Mouse (Mus musculus) heart, embryonic 12.5 days (tissue): ENCODE measurements at regions not wholly inside any gene's neighbourhood (a gene's known extent, or its start where the extent isn't known, plus 50 kb on each side); places are given as distances from the start of the nearest gene placed in this dataset.

ENCODE experiments used
- ATAC-seq: fragments of 200-750 bp; cut with Nextera tagmentation; 2 replicates; pipeline ENCODE4 v1.8.0; 2017; ENCODE audit warnings: moderate TSS enrichment, moderate library complexity; ENCODE audit not compliant: insufficient number of reproducible peaks, low FRiP score
- H3K27ac ChIP-seq: fragments of 300-500 bp; sonication (generic); 2 replicates; pipeline ENCODE4 v1.5.1; 2016; ENCODE audit warnings: mild to moderate bottlenecking, moderate library complexity; ENCODE audit not compliant: poor library complexity, severe bottlenecking
- H3K27me3 ChIP-seq: fragments of 300-500 bp; sonication (generic); replicated peaks from 2 replicates; pipeline ENCODE4 v1.6.1; 2016; ENCODE audit warnings: mild to moderate bottlenecking, moderate library complexity
- H3K36me3 ChIP-seq: fragments of 300-500 bp; sonication (generic); 2 replicates; pipeline ENCODE4 v1.6.1; 2016; ENCODE audit warnings: mild to moderate bottlenecking, moderate library complexity
- H3K4me1 ChIP-seq: fragments of 300-500 bp; sonication (generic); replicated peaks from 2 replicates; pipeline ENCODE4 v1.6.1; 2016; ENCODE audit warnings: mild to moderate bottlenecking
- H3K4me2 ChIP-seq: fragments of 300-500 bp; sonication (generic); 2 replicates; pipeline ENCODE4 v1.6.1; 2016; ENCODE audit warnings: mild to moderate bottlenecking, moderate library complexity
- H3K4me3 ChIP-seq: fragments of 300-500 bp; sonication (generic); 2 replicates; pipeline ENCODE4 v1.5.1; 2016; ENCODE audit warnings: mild to moderate bottlenecking
- H3K9ac ChIP-seq: fragments of 300-500 bp; sonication (generic); 2 replicates; pipeline ENCODE4 v1.6.1; 2016; ENCODE audit warnings: mild to moderate bottlenecking, moderate library complexity
- H3K9me3 ChIP-seq: fragments of 300-500 bp; sonication (generic); replicated peaks from 2 replicates; pipeline ENCODE4 v1.6.1; 2016; ENCODE audit warnings: mild to moderate bottlenecking, moderate library complexity
- WGBS: fragments of 180-500 bp; shearing (Covaris S2); methylation state at CpG from one replicate; pipeline ENCODE4 v1.1.7; 2016; 5-methylcytosine and 5-hydroxymethylcytosine counted together

DNA sequence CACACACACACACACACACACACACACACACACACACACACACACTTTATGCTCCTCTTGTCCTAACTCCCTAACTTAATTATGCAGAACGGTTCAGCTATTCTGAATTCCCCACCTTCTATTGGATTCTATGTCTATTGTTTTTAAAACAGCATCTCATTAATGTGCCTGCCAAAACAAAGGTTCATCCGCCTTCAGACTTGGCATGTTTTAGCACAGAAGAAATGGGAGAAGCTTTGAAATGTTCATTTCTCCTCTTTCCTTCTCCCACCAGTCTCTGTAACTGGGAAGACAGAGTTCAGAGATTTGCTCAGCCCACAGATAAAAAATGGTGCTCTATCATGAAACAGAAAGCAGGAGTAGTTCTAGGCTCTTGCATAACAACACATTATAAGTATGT is 90.1 kb upstream of the Ankfn1 start:
- Histone ChIP-seq H3K4me1 (no peaks in the 10 kb centered on the region), H3K4me2 (no peak overlapping the region), H3K9ac (no peak overlapping the region), H3K36me3 (no peaks in the 10 kb centered on the region), H3K9me3 (no peaks in the 10 kb centered on the region), H3K27ac (no peak overlapping the region), H3K27me3 (no peaks in the 10 kb centered on the region), H3K4me3 (no peak overlapping the region)
- ATAC-seq = no peak
- 73% methylated on average over 2 of the region's 2 CpGs for WGBS

DNA sequence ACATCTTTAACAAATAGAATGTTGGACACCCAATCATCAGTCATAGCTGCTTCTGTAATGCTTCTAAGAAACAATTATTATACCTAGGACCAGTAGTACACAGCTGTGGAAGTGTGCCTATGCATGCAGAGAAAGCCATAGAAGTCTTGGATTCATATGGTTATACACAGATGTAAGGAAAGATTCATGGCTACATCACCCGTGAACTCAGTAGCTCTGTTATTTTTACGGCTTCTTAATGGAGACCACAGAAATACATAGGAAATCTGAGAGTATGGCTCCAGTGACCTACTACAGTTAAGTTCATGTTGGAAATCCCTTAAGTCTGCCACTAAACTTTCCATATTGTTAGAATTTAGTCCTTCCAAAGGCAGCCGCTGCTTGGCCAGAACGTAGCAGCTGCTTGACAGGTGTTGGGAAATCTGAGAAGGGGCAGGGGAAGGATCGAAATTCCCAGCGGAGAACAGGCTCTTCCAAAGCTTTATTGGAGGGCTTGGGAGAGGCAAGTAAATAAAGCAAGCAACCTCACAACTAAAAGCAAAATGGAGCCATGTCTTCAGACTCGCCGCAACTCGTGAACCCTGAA is 78.8 kb upstream of the Ankfn1 start:
- no peak overlapping the region for H3K27ac ChIP-seq
- no peaks in the 10 kb centered on the region for H3K9me3 ChIP-seq
- no peaks in the 10 kb centered on the region for H3K36me3 ChIP-seq
- ATAC-seq = no peak
- no peak overlapping the region for H3K9ac ChIP-seq
- no peaks in the 10 kb centered on the region for H3K27me3 ChIP-seq
- H3K4me3 ChIP-seq = no peak overlapping the region
- no peaks in the 10 kb centered on the region for H3K4me1 ChIP-seq
- WGBS = 69% methylated on average over 9 of the region's 9 CpGs
- H3K4me2 ChIP-seq = no peak overlapping the region

GRCm38 (mm10) chr11:89841853-89842252 is 64.4 kb upstream of the Ankfn1 start:
- Histone ChIP-seq H3K9ac (no peak overlapping the region), H3K4me2 (no peak overlapping the region), H3K4me3 (no peak overlapping the region), H3K27ac (no peak overlapping the region), H3K9me3 (no peaks in the 10 kb centered on the region), H3K27me3 (no peaks in the 10 kb centered on the region), H3K4me1 (peaks cover 12% of the 10 kb centered on the region), H3K36me3 (no peaks in the 10 kb centered on the region)
- no peak for ATAC-seq

GRCm38 (mm10) chr11:89839671-89840327 is 62.3 kb upstream of the Ankfn1 start:
- peaks cover 12% of the 10 kb centered on the region for H3K4me1 ChIP-seq
- H3K36me3 ChIP-seq = no peaks in the 10 kb centered on the region
- no peak overlapping the region for H3K9ac ChIP-seq
- H3K27me3 ChIP-seq = no peaks in the 10 kb centered on the region
- H3K4me3 ChIP-seq = no peak overlapping the region
- WGBS = 20% methylated on average over 6 of the region's 6 CpGs
- H3K4me2 ChIP-seq = peak overlapping the region; percentile 56
- 0 out of 2 replicates have a peak overlapping the region, but pooled peaks have one; percentile 27 for H3K27ac ChIP-seq
- H3K9me3 ChIP-seq = no peaks in the 10 kb centered on the region
- ATAC-seq = 0 out of 2 replicates have a peak, but pooled peaks have one; percentile 36

DNA sequence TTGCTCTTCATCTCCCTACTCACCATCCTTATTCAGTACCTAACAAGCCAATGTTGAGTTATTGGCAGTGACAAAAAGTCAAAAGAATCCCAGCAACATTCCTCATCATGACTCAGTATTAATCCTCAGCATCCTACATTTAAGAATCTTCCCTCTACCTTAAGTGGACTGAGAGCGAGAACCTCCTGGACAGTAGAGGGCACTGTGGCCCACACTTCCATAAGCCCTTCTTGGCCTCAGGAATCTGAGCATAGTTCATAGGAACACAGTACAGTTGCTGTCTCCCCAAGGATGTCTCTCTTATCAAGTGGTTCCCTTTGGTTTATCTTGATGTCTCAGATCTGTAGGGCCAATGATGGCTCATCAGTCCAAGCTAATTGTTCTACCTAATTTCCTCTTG is 60.5 kb upstream of the Ankfn1 start:
- Histone ChIP-seq H3K4me2 (no peak overlapping the region), H3K4me3 (no peak overlapping the region), H3K9ac (no peak overlapping the region), H3K36me3 (no peaks in the 10 kb centered on the region), H3K27ac (no peak overlapping the region), H3K9me3 (no peaks in the 10 kb centered on the region), H3K4me1 (peaks cover 12% of the 10 kb centered on the region), H3K27me3 (no peaks in the 10 kb centered on the region)
- no peak for ATAC-seq
- WGBS = 95% methylated on average over 1 of the region's 1 CpGs

GRCm38 (mm10) chr11:89836897-89837296 is 59.4 kb upstream of the Ankfn1 start:
- WGBS = 76% methylated on average over 4 of the region's 4 CpGs
- Histone ChIP-seq H3K4me1 (peaks cover 12% of the 10 kb centered on the region), H3K36me3 (no peaks in the 10 kb centered on the region), H3K9ac (no peak overlapping the region), H3K4me3 (no peak overlapping the region), H3K9me3 (no peaks in the 10 kb centered on the region), H3K27ac (no peak overlapping the region), H3K4me2 (no peak overlapping the region), H3K27me3 (no peaks in the 10 kb centered on the region)
- no peak for ATAC-seq

- H3K36me3 ChIP-seq = no peaks in the 10 kb centered on the region
- no peak overlapping the region for H3K9ac ChIP-seq
- H3K9me3 ChIP-seq = no peaks in the 10 kb centered on the region
- 83% methylated on average over 4 of the region's 4 CpGs for WGBS
- no peak overlapping the region for H3K4me2 ChIP-seq
- ATAC-seq = no peak
- H3K4me3 ChIP-seq = no peak overlapping the region
- H3K27me3 ChIP-seq = no peaks in the 10 kb centered on the region
- H3K27ac ChIP-seq = no peak overlapping the region
- no peaks in the 10 kb centered on the region for H3K4me1 ChIP-seq
Observed at GRCm38 (mm10) chr11:89834068-89834467, 56.6 kb upstream of the Ankfn1 start.

GRCm38 (mm10) chr11:89831577-89832110 is 54.2 kb upstream of the Ankfn1 start:
- H3K4me3 ChIP-seq = no peak overlapping the region

More at GRCm38 (mm10) chr11:89831577-89832110, 54.2 kb upstream of the Ankfn1 start:
- H3K9me3 ChIP-seq = no peaks in the 10 kb centered on the region
- H3K27me3 ChIP-seq = no peaks in the 10 kb centered on the region
- no peak for ATAC-seq
- WGBS = 80% methylated on average over 8 of the region's 8 CpGs
- H3K9ac ChIP-seq = no peak overlapping the region
- no peaks in the 10 kb centered on the region for H3K36me3 ChIP-seq
- H3K27ac ChIP-seq = no peak overlapping the region
- no peaks in the 10 kb centered on the region for H3K4me1 ChIP-seq
- no peak overlapping the region for H3K4me2 ChIP-seq
